Mouse (Mus musculus): Measurements from ENCODE around the gene Dctn3.

DNA sequence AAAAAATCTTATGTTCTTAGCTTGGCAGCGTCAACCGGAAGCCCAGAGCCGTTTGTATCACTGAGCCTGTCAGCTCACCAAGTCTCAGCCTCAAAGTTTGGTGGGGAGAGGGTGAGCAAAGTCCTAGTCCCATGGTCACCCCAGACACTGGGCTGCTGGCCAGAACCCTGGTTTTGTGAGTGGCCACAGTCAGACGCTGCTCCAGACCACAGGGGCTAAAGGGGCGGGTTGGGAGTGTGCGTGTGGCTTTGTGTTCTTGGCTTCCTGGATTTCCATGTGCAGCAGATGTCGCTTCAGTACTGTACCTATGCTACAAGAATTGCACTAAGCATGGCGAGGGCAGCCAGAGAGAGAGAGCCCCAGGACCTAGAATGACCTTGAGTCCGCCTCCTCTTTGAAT lies 36.2 kb upstream of the Dctn3 start:
- TF ChIP-seq POLR2A (IDR thresholded peaks at IDR 0.05; ENCODE audit: control insufficient read depth, low read depth, low read length): no peak
- no peak for TF ChIP-seq CTCF (IDR thresholded peaks at IDR 0.05; ENCODE audit: control insufficient read depth, insufficient read depth, insufficient replicate concordance, low read depth, low read length)

Measured in testis, adult 2 months (tissue).